Mouse (Mus musculus) heart, postnatal 14 days (tissue): ENCODE measurements around the gene Thbs1. TPM values are rescaled to one million over a fixed set of nuclear protein-coding genes. Genes with fewer than 3 reads are reported as not detected.

Experiments used
- DNase-seq, 2 experiments: peaks; one replicate each; pipeline ENCODE4 v3.0.0; 2021 to 2022
- intact Hi-C: fragments of 180-260 bp; cut with DNase I; formaldehyde crosslinking; loops from one replicate; pipeline ENCODE4 v1.15.1; 2025
- total RNA-seq, 2 experiments: library from RNA; stranded (reverse); gene quantifications; 2 replicates each; pipeline ENCODE4 v1.2.3; 2021

Thbs1 gene
- total RNA-seq, 2 experiments from 2014 or later, result 20.3 to 24.0 TPM

DNA sequence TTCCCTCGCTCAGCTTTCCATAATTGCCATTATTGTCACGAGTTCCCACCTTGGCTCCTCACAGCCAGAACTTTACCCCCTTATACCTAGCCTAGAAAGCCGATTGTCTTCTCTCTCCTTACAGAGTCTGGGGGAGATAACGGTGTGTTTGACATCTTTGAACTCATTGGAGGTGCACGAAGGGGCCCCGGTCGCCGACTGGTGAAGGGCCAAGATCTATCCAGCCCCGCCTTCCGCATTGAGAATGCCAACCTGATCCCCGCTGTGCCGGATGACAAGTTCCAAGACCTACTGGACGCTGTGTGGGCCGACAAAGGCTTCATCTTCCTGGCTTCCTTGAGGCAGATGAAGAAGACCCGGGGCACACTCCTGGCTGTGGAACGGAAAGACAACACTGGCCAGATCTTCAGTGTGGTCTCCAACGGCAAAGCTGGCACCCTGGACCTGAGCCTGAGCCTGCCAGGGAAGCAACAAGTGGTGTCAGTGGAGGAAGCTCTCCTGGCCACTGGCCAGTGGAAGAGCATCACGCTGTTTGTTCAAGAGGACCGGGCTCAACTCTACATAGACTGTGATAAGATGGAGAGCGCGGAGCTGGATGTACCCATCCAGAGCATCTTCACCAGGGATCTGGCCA is 1.3 kb downstream of the Thbs1 start:
- peak in 1 of 2 experiments; percentile 15 for DNase-seq
- intact Hi-C loops, result loop anchor here (5.0 kb wide), 2 partner anchors 76 to 134 kb away; no protein-coding TSS in a partner anchor

DNA sequence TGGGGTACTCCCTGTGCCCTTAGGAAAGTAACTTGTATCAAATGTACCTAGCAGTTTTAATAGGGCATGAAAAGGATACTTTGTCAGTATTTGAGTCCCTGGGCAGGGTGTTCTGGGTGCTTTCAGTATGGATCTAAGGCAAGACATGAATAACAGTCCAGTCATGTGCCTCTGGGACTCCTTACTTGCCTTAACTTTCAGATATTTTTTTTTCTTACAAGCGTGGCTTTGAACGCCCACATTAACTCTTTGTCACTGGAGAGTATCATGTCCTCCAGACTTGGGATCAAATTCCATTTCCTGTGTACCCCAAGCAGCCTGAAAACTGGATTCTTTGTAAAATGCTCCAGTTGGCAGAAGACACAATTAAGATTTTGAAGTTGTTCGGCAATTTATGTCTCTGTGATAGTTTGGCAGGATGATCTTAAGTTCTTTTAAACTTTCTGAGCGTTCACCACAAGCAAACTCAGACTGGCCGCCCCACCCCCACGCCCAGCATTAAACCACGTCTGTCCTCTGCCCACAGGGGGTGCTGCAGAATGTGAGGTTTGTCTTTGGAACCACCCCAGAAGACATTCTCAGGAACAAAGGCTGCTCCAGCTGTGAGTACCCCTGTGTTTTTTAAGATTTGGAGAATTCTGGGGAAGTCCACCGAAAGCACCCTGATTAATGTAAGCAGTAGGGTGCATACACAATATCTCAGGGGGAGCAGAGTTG is 2.3 kb downstream of the Thbs1 start:
- peak; percentile 26 to 36 for DNase-seq
- intact Hi-C loops, result loop anchor here (5.0 kb wide), 2 partner anchors 77 to 133 kb away; no protein-coding TSS in a partner anchor

DNA sequence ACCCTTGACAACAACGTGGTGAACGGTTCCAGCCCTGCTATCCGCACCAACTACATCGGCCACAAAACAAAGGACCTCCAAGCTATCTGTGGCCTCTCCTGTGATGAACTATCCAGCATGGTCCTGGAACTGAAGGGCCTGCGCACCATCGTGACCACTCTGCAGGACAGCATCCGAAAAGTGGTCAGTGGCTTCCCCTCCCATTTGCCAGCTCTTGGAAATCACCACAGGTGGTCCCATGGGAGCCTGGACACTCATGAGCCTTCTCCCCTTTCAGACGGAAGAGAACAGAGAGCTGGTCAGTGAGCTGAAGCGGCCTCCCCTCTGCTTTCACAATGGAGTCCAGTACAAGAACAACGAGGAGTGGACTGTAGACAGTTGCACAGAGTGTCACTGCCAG is 3.0 kb downstream of the Thbs1 start:
- no peak for DNase-seq
- intact Hi-C loops, result loop anchor here (5.0 kb wide), 2 partner anchors 77 to 133 kb away; no protein-coding TSS in a partner anchor

DNA sequence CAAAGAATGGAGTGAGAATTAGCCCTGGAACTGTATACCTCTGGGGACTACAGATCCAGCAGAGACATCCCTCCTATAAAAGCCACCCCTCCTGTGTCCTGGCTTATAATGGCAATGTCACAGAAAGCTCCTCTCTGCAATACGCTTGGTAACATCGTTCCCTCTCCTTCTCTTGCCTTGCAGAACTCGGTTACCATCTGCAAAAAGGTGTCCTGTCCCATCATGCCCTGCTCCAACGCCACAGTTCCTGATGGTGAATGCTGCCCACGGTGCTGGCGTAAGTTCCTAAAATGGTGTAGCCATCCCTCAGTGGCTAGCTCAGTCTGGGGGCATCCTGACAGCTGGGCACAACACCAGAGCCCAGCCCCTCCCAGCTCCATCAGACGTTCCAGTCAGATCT is 4.0 kb downstream of the Thbs1 start:
- intact Hi-C loops, result no loop called here
- DNase-seq, result no peak

DNA sequence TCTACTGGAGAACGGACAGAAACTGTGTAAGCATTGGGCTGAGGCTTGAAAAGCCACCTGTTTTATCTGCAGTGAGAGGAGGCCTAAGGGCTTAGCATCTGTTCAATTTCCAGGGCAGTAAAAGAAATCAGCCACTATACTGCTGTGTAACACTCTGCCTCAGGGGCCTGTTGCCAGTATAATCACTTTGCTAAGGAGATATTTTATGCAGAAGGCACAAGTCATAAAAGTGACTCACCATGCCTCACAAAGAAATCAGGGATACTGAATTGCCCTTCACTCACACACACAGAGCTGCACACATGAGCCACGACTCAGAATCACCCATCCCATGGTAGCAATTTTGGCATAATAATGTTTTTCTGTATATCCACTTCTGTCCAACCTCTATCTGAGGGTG is 4.5 kb downstream of the Thbs1 start:
- DNase-seq, result no peak
- intact Hi-C loops, result no loop called here

DNA sequence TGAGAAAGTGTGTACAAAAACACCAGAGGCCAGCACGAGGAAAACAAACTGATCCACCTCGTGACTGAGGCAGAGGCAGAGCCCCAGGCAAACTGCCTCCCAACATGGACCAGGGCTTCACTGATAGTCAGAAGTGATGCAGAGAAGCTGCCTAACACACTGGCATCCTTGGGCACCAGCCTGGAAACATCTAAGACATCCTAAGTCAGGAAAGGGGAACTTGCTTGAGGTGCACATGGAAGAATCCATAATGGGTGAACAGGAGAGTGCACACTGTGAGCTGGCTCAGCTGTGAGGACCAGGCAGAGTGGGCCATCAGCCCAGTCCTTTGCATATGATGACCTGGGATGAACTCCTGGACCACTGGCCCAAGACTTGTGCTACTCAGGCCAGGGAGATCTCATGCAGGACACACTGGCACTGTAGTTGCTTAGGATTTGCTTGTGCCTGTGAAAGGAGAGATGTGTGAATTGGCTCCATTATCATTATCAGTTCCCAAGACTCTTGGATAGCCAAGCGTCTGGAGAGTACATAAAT is 5.1 kb downstream of the Thbs1 start:
- no peak for DNase-seq
- intact Hi-C loops, result no loop called here

DNA sequence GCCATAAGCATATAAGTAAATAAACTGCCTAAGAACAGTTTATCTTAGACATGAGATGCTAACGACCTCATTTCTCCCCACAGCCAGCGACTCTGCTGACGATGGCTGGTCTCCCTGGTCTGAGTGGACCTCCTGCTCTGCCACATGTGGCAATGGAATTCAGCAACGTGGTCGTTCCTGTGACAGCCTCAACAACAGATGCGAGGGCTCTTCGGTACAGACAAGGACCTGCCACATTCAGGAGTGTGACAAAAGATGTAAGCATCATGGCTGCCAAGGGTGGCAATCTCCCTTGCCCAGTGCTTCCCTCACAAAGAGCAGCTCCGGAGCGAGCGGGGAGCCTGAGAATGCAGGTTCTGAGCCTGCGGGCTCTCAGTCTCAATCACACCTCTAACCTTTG is 5.7 kb downstream of the Thbs1 start:
- intact Hi-C loops, result no loop called here
- no peak for DNase-seq

DNA sequence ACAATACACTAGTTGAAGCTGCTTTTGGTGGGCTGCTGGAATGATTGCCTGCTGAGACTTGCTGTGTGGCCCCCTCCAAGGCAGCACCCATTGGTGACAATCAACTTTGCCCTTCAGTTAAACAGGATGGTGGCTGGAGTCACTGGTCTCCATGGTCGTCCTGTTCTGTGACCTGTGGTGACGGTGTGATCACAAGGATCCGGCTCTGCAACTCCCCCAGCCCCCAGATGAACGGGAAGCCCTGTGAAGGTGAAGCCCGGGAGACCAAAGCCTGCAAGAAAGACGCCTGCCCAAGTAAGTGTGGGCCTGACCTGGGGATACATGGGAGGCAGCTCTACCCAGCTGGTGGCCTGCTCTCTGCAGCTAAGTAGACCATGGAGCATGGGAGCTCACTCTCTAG is 6.4 kb downstream of the Thbs1 start:
- intact Hi-C loops, result no loop called here

DNA sequence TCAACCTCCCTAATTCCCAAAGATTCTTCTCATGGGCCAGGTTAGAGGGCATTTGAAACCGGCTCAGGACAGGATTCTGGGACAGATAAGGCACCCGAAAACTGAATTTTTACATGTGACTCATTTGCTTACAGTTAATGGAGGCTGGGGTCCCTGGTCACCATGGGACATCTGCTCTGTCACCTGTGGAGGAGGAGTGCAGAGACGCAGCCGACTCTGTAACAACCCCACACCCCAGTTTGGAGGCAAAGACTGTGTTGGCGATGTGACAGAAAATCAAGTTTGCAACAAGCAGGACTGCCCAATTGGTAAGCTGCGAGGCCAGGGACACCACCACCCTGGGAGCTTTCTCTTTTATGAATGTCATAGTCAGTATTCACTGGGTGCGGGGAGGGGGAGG is 6.8 kb downstream of the Thbs1 start:
- intact Hi-C loops, result no loop called here
- DNase-seq, result no peak

More for the DNA sequence above, 6.4 kb downstream of the Thbs1 start:
- no peak for DNase-seq

DNA sequence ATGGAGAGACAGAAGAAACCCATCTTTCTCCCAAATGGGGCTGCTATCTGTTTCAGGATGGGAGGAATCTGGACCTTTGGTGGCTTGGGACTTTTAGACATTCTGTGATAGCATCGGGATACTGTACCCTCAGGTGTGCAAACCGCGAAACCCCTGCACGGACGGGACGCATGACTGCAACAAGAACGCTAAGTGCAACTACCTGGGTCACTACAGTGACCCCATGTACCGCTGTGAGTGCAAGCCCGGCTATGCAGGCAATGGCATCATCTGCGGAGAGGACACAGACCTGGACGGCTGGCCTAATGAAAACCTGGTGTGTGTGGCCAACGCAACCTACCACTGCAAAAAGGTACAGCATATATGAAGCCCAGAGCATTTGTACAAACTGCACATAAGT is 8.0 kb downstream of the Thbs1 start:
- intact Hi-C loops, result no loop called here
- no peak for DNase-seq

DNA sequence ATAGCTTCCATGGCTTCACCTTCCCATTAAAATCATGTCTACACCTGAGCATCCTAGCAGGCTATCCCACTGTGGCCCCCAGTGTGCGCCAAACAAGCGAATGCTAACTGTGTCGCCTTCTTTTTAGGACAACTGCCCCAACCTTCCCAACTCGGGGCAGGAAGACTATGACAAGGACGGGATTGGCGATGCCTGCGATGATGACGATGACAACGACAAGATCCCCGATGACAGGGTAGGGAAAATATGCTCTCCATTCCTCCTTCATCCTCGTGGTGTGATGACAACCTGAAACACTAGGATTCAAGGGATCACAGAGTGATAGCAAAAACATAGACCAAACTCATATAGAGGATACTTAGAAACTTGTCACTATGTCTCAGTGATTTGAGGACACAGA is 8.4 kb downstream of the Thbs1 start:
- DNase-seq, result no peak
- intact Hi-C loops, result no loop called here

DNA sequence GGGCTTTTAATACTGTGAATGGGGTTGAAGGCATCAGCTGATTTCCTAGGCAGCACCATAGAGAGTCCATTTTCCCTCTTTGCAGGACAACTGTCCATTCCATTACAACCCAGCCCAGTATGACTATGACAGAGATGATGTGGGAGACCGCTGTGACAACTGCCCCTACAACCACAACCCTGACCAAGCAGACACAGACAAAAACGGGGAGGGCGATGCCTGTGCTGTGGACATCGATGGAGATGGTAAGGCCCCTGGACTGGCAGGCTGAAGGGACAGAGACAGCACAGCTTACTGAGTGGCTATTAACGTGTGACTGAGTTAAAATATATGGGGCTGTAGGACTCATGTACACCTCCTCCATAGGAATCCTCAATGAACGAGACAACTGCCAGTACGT is 9.1 kb downstream of the Thbs1 start:
- intact Hi-C loops, result no loop called here
- no peak for DNase-seq

DNA sequence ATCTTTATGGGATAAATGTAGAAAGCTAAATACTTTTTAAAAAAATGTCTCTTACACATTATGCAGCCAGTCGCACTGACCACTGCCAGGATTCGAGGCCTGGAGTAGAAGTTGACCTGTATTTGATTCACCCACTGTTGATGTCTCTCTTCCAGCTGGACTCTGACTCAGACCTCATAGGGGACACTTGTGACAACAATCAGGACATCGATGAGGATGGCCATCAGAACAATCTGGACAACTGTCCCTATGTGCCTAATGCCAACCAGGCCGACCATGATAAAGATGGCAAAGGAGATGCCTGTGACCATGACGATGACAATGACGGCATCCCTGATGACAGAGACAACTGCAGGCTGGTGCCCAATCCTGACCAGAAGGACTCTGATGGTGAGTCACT is 10.6 kb downstream of the Thbs1 start:
- intact Hi-C loops, result no loop called here

DNA sequence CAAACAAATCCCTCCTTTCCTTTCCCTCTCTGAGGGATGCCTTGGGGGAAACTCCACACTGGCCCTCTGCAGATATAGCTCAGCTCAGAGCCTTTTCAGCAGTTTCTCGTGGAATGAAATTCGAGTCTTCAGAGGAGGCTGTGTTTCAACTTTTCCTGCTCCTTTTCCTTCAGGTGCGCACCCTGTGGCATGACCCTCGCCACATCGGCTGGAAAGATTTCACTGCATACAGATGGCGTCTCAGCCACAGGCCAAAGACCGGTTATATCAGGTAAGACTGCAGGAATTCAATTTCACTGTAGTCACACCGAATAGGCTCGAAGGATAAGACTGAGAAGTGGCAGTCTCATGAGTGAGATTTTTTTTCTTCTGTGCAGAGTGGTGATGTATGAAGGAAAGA is 12.1 kb downstream of the Thbs1 start:
- DNase-seq, result no peak
- intact Hi-C loops, result no loop called here

More for the DNA sequence above, 10.6 kb downstream of the Thbs1 start:
- DNase-seq, result no peak

DNA sequence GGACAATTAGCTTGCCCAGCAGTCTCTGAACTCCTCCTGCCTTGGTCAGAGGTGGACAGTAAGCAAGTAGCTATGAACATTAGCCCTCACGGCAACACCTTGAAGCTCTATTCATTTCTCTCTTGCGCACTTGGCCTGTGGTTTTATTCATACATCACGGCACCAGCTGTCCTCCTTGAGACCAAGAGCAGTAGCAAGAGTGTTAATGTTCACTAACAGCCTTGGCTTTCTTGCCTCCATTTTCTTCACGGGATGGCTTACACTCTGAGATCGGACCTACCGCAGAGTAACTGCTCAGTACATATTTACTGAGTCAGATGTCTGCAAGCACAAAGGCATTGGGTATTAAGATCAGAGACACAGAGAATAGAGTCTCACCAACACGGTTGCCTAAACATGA is 12.8 kb downstream of the Thbs1 start:
- no peak for DNase-seq
- intact Hi-C loops, result no loop called here

DNA sequence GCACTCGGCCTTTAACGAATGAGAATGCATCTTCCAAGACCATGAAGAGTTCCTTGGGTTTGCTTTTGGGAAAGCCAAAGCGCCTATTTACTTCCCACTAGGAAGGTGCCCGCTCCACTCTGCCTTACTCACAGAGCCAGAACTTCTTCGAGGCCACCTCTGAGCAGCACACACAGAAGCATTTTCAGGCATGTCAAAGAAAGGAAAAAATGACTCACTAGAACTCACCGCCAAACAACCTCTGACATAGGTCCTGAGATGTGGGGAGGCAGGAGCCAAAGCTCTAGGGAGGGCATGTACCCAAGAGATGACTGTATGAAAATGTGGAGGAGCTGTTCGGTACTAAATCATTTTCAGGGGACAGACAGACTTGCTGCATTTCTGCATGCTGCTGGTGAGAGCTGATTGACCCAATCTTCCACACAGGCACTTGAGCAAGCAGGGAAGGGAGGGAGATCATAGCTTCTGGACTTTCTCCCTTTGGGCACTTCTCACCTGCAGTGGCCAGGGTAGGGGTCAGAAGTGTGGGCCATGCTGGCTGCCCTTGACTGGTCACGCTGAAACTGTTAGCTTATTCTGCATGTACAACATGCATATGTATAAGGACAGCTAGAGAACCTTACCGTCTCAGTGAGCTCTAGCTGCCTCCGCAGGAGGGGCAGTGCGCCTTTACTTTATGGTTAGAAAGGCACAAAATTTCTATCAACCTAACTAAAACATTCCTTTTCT is 13.7 kb downstream of the Thbs1 start:
- intact Hi-C loops, result no loop called here
- DNase-seq, result no peak

DNA sequence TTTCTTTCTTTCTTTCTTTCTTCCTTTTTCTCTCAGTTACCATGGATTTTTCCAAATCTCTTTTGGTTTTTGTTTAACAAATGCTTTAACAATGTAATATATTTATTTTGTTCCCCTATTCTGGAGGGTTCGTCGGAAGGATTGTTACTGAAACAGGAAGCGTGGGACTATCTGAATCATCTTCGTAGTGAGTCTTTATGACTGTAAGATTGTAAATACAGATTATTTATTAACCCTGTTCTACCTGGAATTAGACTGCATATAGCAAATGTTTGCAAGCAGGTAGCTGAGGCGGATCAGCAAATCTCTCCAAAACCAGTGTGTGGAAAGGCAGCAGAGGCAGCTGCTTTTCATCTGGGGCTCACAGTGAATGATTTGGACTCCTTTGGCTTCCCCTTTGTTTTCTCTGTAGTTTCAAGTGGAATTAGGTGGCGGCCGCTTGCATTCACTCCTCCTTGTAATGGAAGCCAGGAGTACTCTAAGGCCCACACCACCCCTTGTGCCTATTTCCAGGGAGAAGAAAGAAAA is 14.3 kb downstream of the Thbs1 start:
- DNase-seq, result no peak
- intact Hi-C loops, result no loop called here

DNA sequence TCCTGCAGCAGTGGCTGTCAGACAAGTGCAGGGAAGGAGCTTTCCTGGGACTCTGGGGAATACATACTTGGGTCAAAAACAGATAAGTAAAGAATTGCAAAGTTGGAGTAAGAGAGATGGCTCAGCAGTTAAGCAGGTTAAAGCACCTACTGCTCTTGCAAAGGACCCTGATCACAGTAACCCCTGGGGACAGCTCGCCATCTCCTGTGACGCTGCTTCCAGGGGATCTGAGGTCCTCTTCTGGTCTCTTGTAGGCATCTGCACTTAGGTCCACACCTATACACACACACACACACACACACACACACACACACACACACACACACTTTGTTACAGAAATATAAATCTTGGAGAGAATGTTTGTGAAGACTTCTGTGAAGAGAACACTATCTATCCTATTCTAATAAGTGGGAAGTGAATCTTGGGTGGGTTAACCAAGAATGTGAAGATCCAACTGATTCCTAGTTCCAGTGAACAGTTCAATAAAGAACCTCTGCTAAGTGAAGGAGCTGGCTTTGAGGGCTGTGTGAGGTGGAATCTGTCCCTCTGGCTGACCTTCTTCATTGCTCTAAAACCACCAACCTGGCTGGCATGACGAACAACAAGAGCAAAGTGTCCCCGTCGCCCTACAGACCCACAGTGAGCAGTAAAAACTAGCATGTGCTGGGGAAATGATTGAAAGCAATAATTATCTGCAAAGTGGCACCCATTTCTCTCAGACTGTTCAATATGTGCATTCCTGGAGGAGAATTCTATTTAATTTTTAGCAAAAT is 16.0 kb downstream of the Thbs1 start:
- no peak for DNase-seq
- intact Hi-C loops, result no loop called here

DNA sequence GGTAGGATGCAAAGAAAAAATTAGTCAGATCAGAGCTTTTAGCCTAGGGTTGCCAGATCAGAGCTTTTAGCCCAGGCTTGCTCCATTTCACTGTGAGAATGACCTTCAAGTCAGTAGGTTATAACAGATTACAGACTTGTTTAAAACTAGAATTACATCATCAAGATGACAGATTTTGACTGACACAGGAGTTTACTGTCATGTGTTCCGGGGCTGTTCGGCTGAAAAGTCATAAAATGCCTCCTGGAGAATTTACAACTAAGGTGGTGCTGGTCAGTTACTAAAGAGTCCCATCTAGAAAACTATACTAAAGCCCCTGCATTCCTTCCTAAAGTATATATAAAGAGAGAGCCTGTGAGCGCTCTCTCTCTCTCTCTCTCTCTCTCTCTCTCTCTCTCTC is 16.6 kb downstream of the Thbs1 start:
- intact Hi-C loops, result no loop called here
- no peak for DNase-seq

DNA sequence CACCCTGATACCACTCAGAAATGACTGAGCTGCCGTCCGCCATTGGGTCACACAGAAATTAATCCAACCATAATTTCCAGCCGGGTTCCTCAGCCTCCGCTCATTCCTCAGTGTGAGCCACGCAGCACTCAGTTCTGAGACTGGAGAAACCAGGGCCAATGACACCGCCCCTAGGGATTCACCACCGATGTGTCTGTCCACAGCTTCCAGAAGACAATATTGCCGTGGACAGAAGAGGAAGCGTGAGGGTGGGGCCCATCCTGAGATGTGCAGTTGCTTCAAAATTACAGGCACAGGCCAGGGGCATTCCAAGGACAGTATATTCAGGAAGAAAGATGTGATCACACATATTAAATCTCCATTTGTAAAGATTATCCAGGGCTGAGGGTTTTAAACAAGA is 25.4 kb downstream of the Thbs1 start:
- no peak for DNase-seq
- intact Hi-C loops, result no loop called here
